Mouse (Mus musculus): ENCODE measurements around the gene Ano9. TPM values are rescaled to one million over a fixed set of nuclear protein-coding genes. Genes with fewer than 3 reads are reported as not detected.

Gene Ano9
- polyA plus RNA-seq (2015; fragmentation: Nextera tagmentation; extraction: Ambion mirVana) = 16.2 and 20.5 TPM in 2 replicates

DNA sequence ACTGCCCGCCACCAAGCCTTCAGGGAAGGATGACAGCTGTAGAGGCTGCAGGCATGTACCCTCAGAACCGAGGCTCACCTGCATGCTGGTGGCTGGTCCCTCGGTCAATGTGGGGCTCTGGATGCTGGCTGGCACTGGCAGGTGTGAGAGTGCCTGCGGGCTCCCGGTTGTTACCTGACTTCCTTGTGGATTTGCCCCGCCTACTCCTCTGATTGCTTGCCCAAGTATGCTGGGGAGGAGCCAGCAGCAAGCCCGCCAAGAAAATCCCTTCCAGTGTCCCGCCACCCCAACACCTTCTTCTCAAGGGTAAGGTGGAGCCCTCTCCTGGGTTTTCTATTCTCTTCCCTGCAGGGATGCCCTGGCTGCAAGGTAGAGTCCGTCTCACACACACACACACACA, at the start of gene Ano9:
Gene Ano9, minus strand, starts transcription at position 171 of the 400 bp plus-strand sequence.
- Histone ChIP-seq H3K36me3 (no peaks in the 10 kb centered on the region), H3K27me3 (replicated peaks) (no peaks in the 10 kb centered on the region), H3K9ac (no peak within 1 kb of the TSS), H3K4me1 (peaks cover 4% of the 10 kb centered on the region), H3K4me2 (peak within 1 kb of the TSS; percentile 50), H3K4me3 (replicated peaks) (peak within 1 kb of the TSS; percentile 30), H3K27ac (peak within 1 kb of the TSS; percentile 40; the same call in 1 of the 2 replicates), H3K9me3 (no peaks in the 10 kb centered on the region)
- peak; percentile 65; the same call in 1 of the 2 replicates for ATAC-seq (ENCODE audit: insufficient read depth, low FRiP score, low read depth)
- 11% methylated on average over 9 of the region's 9 CpGs for WGBS

GRCm38 (mm10) chr7:141164850-141165249, 47.2 kb upstream of the Ano9 start:
- Histone ChIP-seq H3K27ac (peak overlapping the region; percentile 61), H3K9me3 (no peaks in the 10 kb centered on the region), H3K4me1 (peaks cover 40% of the 10 kb centered on the region), H3K36me3 (peaks cover 46% of the 10 kb centered on the region), H3K4me2 (0 out of 2 replicates have a peak overlapping the region, but pooled peaks have one; percentile 13), H3K27me3 (replicated peaks) (no peaks in the 10 kb centered on the region), H3K9ac (no peak overlapping the region), H3K4me3 (replicated peaks) (no peak overlapping the region)
- 64% methylated on average over 6 of the region's 6 CpGs for WGBS
- peak; percentile 74 for ATAC-seq (ENCODE audit: insufficient read depth, low FRiP score, low read depth)

- Histone ChIP-seq H3K4me1 (peaks cover 35% of the 10 kb centered on the region), H3K4me3 (replicated peaks) (no peak overlapping the region), H3K27me3 (replicated peaks) (no peaks in the 10 kb centered on the region), H3K36me3 (peaks cover 49% of the 10 kb centered on the region), H3K9me3 (no peaks in the 10 kb centered on the region), H3K4me2 (0 out of 2 replicates have a peak overlapping the region, but pooled peaks have one; percentile 13), H3K27ac (peak overlapping the region; percentile 61), H3K9ac (no peak overlapping the region)
- 90% methylated on average over 7 of the region's 7 CpGs for WGBS
- ATAC-seq (ENCODE audit: insufficient read depth, low FRiP score, low read depth) = no peak
Measured at GRCm38 (mm10) chr7:141164397-141164796, 46.8 kb upstream of the Ano9 start.

DNA sequence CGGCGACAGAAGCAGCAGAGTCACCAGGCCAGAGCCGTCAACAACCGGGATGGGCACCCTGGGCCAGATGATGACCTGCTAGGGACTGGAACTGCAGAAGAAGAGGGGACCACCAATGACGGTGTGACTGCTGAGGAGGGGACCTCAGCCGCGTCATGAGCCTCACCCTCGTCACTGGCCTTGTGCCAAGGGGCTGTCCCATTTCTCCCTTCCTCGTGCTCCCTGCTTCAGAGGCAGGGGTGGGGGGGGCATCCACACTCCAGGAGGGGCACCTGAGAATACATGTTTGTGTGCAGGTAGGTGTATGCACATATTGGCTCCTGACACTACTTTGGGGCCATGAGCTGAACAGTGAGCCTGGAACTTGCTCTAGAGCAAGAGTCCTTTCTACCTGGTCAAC, 37.8 kb upstream of the Ano9 start:
- WGBS = 76% methylated on average over 9 of the region's 9 CpGs
- no peak overlapping the region for H3K4me3 ChIP-seq (replicated peaks)
- H3K4me2 ChIP-seq = no peak overlapping the region
- H3K9ac ChIP-seq = no peak overlapping the region
- H3K4me1 ChIP-seq = no peaks in the 10 kb centered on the region
- H3K9me3 ChIP-seq = no peaks in the 10 kb centered on the region
- no peak for ATAC-seq (ENCODE audit: insufficient read depth, low FRiP score, low read depth)
- H3K27me3 ChIP-seq (replicated peaks) = no peaks in the 10 kb centered on the region
- H3K27ac ChIP-seq = no peak overlapping the region
- peaks cover 37% of the 10 kb centered on the region for H3K36me3 ChIP-seq

- H3K4me3 ChIP-seq (replicated peaks) = no peak overlapping the region
- H3K4me2 ChIP-seq = no peak overlapping the region
- ATAC-seq (ENCODE audit: insufficient read depth, low FRiP score, low read depth) = no peak
- H3K9me3 ChIP-seq = no peaks in the 10 kb centered on the region
- no peaks in the 10 kb centered on the region for H3K27me3 ChIP-seq (replicated peaks)
- 56% methylated on average over 4 of the region's 4 CpGs for WGBS
- no peak overlapping the region for H3K27ac ChIP-seq
- H3K4me1 ChIP-seq = no peaks in the 10 kb centered on the region
- no peak overlapping the region for H3K9ac ChIP-seq
- H3K36me3 ChIP-seq = peaks cover 18% of the 10 kb centered on the region
Measured at GRCm38 (mm10) chr7:141148639-141149038, 31.0 kb upstream of the Ano9 start.

- ATAC-seq (ENCODE audit: insufficient read depth, low FRiP score, low read depth) = no peak
- Histone ChIP-seq H3K36me3 (peaks cover 10% of the 10 kb centered on the region), H3K9me3 (no peaks in the 10 kb centered on the region), H3K27ac (no peak overlapping the region), H3K27me3 (replicated peaks) (no peaks in the 10 kb centered on the region), H3K4me2 (no peak overlapping the region), H3K9ac (no peak overlapping the region), H3K4me1 (no peaks in the 10 kb centered on the region), H3K4me3 (replicated peaks) (no peak overlapping the region)
- WGBS = 85% methylated on average over 6 of the region's 6 CpGs
Measured at GRCm38 (mm10) chr7:141147044-141147443, 29.4 kb upstream of the Ano9 start.

GRCm38 (mm10) chr7:141146043-141146595, 28.5 kb upstream of the Ano9 start:
- no peak overlapping the region for H3K4me3 ChIP-seq (replicated peaks)
- no peaks in the 10 kb centered on the region for H3K27me3 ChIP-seq (replicated peaks)
- no peak overlapping the region for H3K4me2 ChIP-seq
- H3K9ac ChIP-seq = no peak overlapping the region
- H3K4me1 ChIP-seq = no peaks in the 10 kb centered on the region
- H3K27ac ChIP-seq = no peak overlapping the region
- peak; percentile 41; the same call in 1 of the 2 replicates for ATAC-seq (ENCODE audit: insufficient read depth, low FRiP score, low read depth)
- peaks cover 3% of the 10 kb centered on the region for H3K36me3 ChIP-seq
- no peaks in the 10 kb centered on the region for H3K9me3 ChIP-seq
- 92% methylated on average over 12 of the region's 12 CpGs for WGBS

DNA sequence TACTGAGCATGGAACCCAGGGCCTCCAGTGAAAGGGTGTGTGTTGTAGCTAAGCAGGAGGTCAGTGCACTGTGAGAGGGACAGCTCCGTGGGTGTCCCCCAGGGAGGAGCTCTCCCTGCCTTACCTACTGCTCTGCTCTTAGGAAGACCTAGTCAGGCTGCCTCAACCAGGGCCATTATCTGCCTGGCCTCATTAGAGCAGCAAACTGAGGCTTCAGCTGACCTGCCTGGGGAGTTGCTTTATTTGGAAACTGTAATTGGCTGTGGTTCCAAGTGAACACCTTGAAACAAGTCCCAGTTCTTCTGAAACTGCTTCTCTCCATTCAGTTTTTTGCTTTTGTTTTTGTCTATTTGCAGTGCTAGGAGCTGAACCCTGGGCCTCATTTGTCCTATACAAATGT, 27.8 kb upstream of the Ano9 start:
- peaks cover 3% of the 10 kb centered on the region; the same call in 1 of the 2 replicates for H3K36me3 ChIP-seq
- no peak overlapping the region for H3K4me2 ChIP-seq
- no peak for ATAC-seq (ENCODE audit: insufficient read depth, low FRiP score, low read depth)
- 69% methylated on average over 1 of the region's 1 CpGs for WGBS
- H3K9me3 ChIP-seq = no peaks in the 10 kb centered on the region
- no peak overlapping the region for H3K27ac ChIP-seq
- no peak overlapping the region for H3K4me3 ChIP-seq (replicated peaks)
- no peaks in the 10 kb centered on the region for H3K4me1 ChIP-seq
- H3K9ac ChIP-seq = no peak overlapping the region
- H3K27me3 ChIP-seq (replicated peaks) = no peaks in the 10 kb centered on the region

- 89% methylated on average over 3 of the region's 3 CpGs for WGBS
- no peak overlapping the region for H3K9ac ChIP-seq
- no peaks in the 10 kb centered on the region for H3K27me3 ChIP-seq (replicated peaks)
- no peak for ATAC-seq (ENCODE audit: insufficient read depth, low FRiP score, low read depth)
- no peak overlapping the region for H3K4me2 ChIP-seq
- H3K36me3 ChIP-seq = peaks cover 3% of the 10 kb centered on the region; the same call in 1 of the 2 replicates
- H3K9me3 ChIP-seq = no peaks in the 10 kb centered on the region
- H3K27ac ChIP-seq = no peak overlapping the region
- H3K4me3 ChIP-seq (replicated peaks) = no peak overlapping the region
- H3K4me1 ChIP-seq = no peaks in the 10 kb centered on the region
Measured at GRCm38 (mm10) chr7:141144650-141145049, 27.0 kb upstream of the Ano9 start.

GRCm38 (mm10) chr7:141143861-141144260, 26.3 kb upstream of the Ano9 start:
- Histone ChIP-seq H3K27me3 (replicated peaks) (no peaks in the 10 kb centered on the region), H3K9me3 (no peaks in the 10 kb centered on the region), H3K9ac (no peak overlapping the region), H3K27ac (no peak overlapping the region), H3K4me2 (no peak overlapping the region), H3K4me1 (no peaks in the 10 kb centered on the region), H3K36me3 (peaks cover 3% of the 10 kb centered on the region; the same call in 1 of the 2 replicates), H3K4me3 (replicated peaks) (no peak overlapping the region)
- WGBS = 67% methylated on average over 2 of the region's 2 CpGs
- no peak for ATAC-seq (ENCODE audit: insufficient read depth, low FRiP score, low read depth)

DNA sequence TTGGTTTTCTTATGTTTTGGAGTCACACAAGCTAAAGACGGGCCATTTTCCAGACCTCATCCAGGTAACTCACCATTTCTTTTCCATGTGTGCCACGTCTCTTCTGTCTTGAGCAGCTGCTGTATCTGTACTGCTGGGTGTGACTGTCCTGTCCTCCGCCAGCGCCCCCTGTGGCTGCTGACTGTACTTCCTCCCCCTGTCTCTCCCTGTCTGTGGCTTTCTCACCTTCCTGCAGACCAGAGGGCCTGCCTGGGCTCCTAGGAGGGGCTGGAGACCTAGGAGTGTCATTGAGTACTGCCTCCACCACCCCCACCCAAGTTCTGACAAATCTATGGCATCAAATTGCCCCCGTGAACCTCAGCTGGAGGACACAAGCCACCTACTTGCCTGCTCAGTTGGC, 25.5 kb upstream of the Ano9 start:
- Histone ChIP-seq H3K4me2 (no peak overlapping the region), H3K9ac (no peak overlapping the region), H3K4me1 (no peaks in the 10 kb centered on the region), H3K27me3 (replicated peaks) (no peaks in the 10 kb centered on the region), H3K4me3 (replicated peaks) (no peak overlapping the region), H3K36me3 (peaks cover 9% of the 10 kb centered on the region), H3K9me3 (no peaks in the 10 kb centered on the region), H3K27ac (no peak overlapping the region)
- no peak for ATAC-seq (ENCODE audit: insufficient read depth, low FRiP score, low read depth)
- WGBS = 52% methylated on average over 5 of the region's 5 CpGs

DNA sequence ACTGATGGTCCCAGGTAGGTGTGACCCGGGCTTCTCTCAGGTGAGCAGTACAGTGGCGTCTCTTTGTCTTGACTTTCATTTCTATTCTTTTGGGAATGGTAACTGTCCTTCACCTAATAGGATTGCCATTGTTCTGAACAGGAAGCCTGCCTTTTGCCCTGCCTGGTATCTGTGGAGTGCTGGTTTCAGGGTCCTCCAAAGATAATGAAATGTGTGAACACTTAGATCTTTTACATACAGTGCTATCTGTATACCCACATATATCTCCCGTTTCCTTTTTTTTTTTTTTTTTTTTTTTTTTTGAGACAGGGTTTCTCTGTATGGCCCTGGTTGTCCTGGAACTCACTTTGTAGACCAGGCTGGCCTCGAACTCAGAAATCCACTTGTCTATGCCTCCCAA, 23.7 kb upstream of the Ano9 start:
- Histone ChIP-seq H3K9ac (no peak overlapping the region), H3K4me2 (no peak overlapping the region), H3K27me3 (replicated peaks) (no peaks in the 10 kb centered on the region), H3K4me3 (replicated peaks) (no peak overlapping the region), H3K36me3 (peaks cover 14% of the 10 kb centered on the region), H3K4me1 (no peaks in the 10 kb centered on the region), H3K9me3 (no peaks in the 10 kb centered on the region), H3K27ac (no peak overlapping the region)
- ATAC-seq (ENCODE audit: insufficient read depth, low FRiP score, low read depth) = no peak
- 76% methylated on average over 4 of the region's 4 CpGs for WGBS

Data from stomach, embryonic 15.5 days (tissue).